Mouse (Mus musculus): Measurements from ENCODE around the gene Zfp54. TPM values are rescaled to one million over a fixed set of nuclear protein-coding genes. Genes with fewer than 3 reads are reported as not detected.
"Not testable (repeated sequence)": the region's sequence is repeated elsewhere in the genome, so short reads cannot be mapped to it uniquely, and the experiment has no call there.

Zfp54 gene
- polyA plus RNA-seq, 1 experiment from 2014 or later: 5.2 TPM

- WGBS: 63% methylated on average over 3 of the region's 3 CpGs
- Histone ChIP-seq H3K4me2 (ENCODE audit: low read depth, low read length) (no peak overlapping the region), H3K9ac (replicated peaks; ENCODE audit: low read depth, low read length) (no peak overlapping the region), H3K9me3 (ENCODE audit: control insufficient read depth, low read length) (no peaks in the 10 kb centered on the region), H3K27me3 (ENCODE audit: control insufficient read depth, insufficient read depth, low read length) (no peaks in the 10 kb centered on the region), H3K36me3 (ENCODE audit: control insufficient read depth, insufficient read depth, low read length) (no peaks in the 10 kb centered on the region), H3K4me3 (ENCODE audit: low read depth, low read length) (no peak overlapping the region), H3K27ac (ENCODE audit: low read depth, low read length) (no peak overlapping the region), H3K4me1 (ENCODE audit: control insufficient read depth, insufficient read depth, low read length) (no peaks in the 10 kb centered on the region)
- no peak for ATAC-seq (ENCODE audit: low read depth)
Observed at GRCm38 (mm10) chr17:21472032-21472652, 49.1 kb downstream of the Zfp54 start.

- Histone ChIP-seq H3K27ac (ENCODE audit: low read depth, low read length) (no peak overlapping the region), H3K9ac (replicated peaks; ENCODE audit: low read depth, low read length) (no peak overlapping the region)
- WGBS: 79% methylated on average over 2 of the region's 2 CpGs
Observed at GRCm38 (mm10) chr17:21472653-21473307, 49.8 kb downstream of the Zfp54 start.

GRCm38 (mm10) chr17:21473362-21474190 lies 50.5 kb downstream of the Zfp54 start:
- no peak overlapping the region for H3K27ac ChIP-seq (ENCODE audit: low read depth, low read length)
- H3K27me3 ChIP-seq (ENCODE audit: control insufficient read depth, insufficient read depth, low read length): no peaks in the 10 kb centered on the region
- H3K36me3 ChIP-seq (ENCODE audit: control insufficient read depth, insufficient read depth, low read length): no peaks in the 10 kb centered on the region
- 38% methylated on average over 14 of the region's 14 CpGs for WGBS
- no peaks in the 10 kb centered on the region for H3K9me3 ChIP-seq (ENCODE audit: control insufficient read depth, low read length)
- ATAC-seq (ENCODE audit: low read depth): no peak
- H3K9ac ChIP-seq (replicated peaks; ENCODE audit: low read depth, low read length): no peak overlapping the region
- no peaks in the 10 kb centered on the region for H3K4me1 ChIP-seq (ENCODE audit: control insufficient read depth, insufficient read depth, low read length)
- no peak overlapping the region for H3K4me2 ChIP-seq (ENCODE audit: low read depth, low read length)
- H3K4me3 ChIP-seq (ENCODE audit: low read depth, low read length): no peak overlapping the region

More at GRCm38 (mm10) chr17:21472653-21473307, 49.8 kb downstream of the Zfp54 start:
- H3K27me3 ChIP-seq (ENCODE audit: control insufficient read depth, insufficient read depth, low read length): no peaks in the 10 kb centered on the region
- no peaks in the 10 kb centered on the region for H3K4me1 ChIP-seq (ENCODE audit: control insufficient read depth, insufficient read depth, low read length)
- no peaks in the 10 kb centered on the region for H3K36me3 ChIP-seq (ENCODE audit: control insufficient read depth, insufficient read depth, low read length)
- no peak overlapping the region for H3K4me2 ChIP-seq (ENCODE audit: low read depth, low read length)
- no peaks in the 10 kb centered on the region for H3K9me3 ChIP-seq (ENCODE audit: control insufficient read depth, low read length)
- H3K4me3 ChIP-seq (ENCODE audit: low read depth, low read length): no peak overlapping the region
- no peak for ATAC-seq (ENCODE audit: low read depth)

GRCm38 (mm10) chr17:21474729-21475128 lies 51.7 kb downstream of the Zfp54 start:
- not testable (repeated sequence) for H3K9me3 ChIP-seq (ENCODE audit: control insufficient read depth, low read length); H3K36me3 ChIP-seq (ENCODE audit: control insufficient read depth, insufficient read depth, low read length); H3K4me1 ChIP-seq (ENCODE audit: control insufficient read depth, insufficient read depth, low read length); H3K9ac ChIP-seq (replicated peaks; ENCODE audit: low read depth, low read length); ATAC-seq (ENCODE audit: low read depth); H3K4me2 ChIP-seq (ENCODE audit: low read depth, low read length); H3K27ac ChIP-seq (ENCODE audit: low read depth, low read length); H3K4me3 ChIP-seq (ENCODE audit: low read depth, low read length); H3K27me3 ChIP-seq (ENCODE audit: control insufficient read depth, insufficient read depth, low read length)
- WGBS: 26% methylated on average over 10 of the region's 10 CpGs

- not testable (repeated sequence) for H3K27me3 ChIP-seq (ENCODE audit: control insufficient read depth, insufficient read depth, low read length); H3K4me1 ChIP-seq (ENCODE audit: control insufficient read depth, insufficient read depth, low read length); H3K4me2 ChIP-seq (ENCODE audit: low read depth, low read length); H3K4me3 ChIP-seq (ENCODE audit: low read depth, low read length); H3K9me3 ChIP-seq (ENCODE audit: control insufficient read depth, low read length); ATAC-seq (ENCODE audit: low read depth); H3K27ac ChIP-seq (ENCODE audit: low read depth, low read length); H3K9ac ChIP-seq (replicated peaks; ENCODE audit: low read depth, low read length); H3K36me3 ChIP-seq (ENCODE audit: control insufficient read depth, insufficient read depth, low read length)
- WGBS: 100% methylated on average over 1 of the region's 1 CpGs
Observed at GRCm38 (mm10) chr17:21475290-21475689, 52.3 kb downstream of the Zfp54 start.

GRCm38 (mm10) chr17:21476351-21476750 lies 53.3 kb downstream of the Zfp54 start:
- not testable (repeated sequence) for H3K9ac ChIP-seq (replicated peaks; ENCODE audit: low read depth, low read length); H3K27me3 ChIP-seq (ENCODE audit: control insufficient read depth, insufficient read depth, low read length); H3K27ac ChIP-seq (ENCODE audit: low read depth, low read length); H3K4me2 ChIP-seq (ENCODE audit: low read depth, low read length); ATAC-seq (ENCODE audit: low read depth); H3K9me3 ChIP-seq (ENCODE audit: control insufficient read depth, low read length); H3K4me3 ChIP-seq (ENCODE audit: low read depth, low read length); H3K36me3 ChIP-seq (ENCODE audit: control insufficient read depth, insufficient read depth, low read length); H3K4me1 ChIP-seq (ENCODE audit: control insufficient read depth, insufficient read depth, low read length)
- 83% methylated on average over 4 of the region's 9 CpGs for WGBS

GRCm38 (mm10) chr17:21478103-21478777 lies 55.2 kb downstream of the Zfp54 start:
- not testable (repeated sequence) for H3K36me3 ChIP-seq (ENCODE audit: control insufficient read depth, insufficient read depth, low read length); H3K9ac ChIP-seq (replicated peaks; ENCODE audit: low read depth, low read length); H3K27me3 ChIP-seq (ENCODE audit: control insufficient read depth, insufficient read depth, low read length); H3K4me3 ChIP-seq (ENCODE audit: low read depth, low read length); H3K4me2 ChIP-seq (ENCODE audit: low read depth, low read length); H3K4me1 ChIP-seq (ENCODE audit: control insufficient read depth, insufficient read depth, low read length); H3K27ac ChIP-seq (ENCODE audit: low read depth, low read length); ATAC-seq (ENCODE audit: low read depth); H3K9me3 ChIP-seq (ENCODE audit: control insufficient read depth, low read length)
- WGBS: 82% methylated on average over 9 of the region's 10 CpGs
